Mouse (Mus musculus): Measurements from ENCODE around the gene Slc25a3. TPM values are rescaled to one million over a fixed set of nuclear protein-coding genes. Genes with fewer than 3 reads are reported as not detected.

Gene Slc25a3
- polyA plus RNA-seq, 1 experiment from 2014 or later, result 894 TPM

- Histone ChIP-seq H3K36me3 (ENCODE audit: insufficient read depth, low read length) (peaks cover 11% of the 10 kb centered on the region), H3K4me1 (replicated peaks; ENCODE audit: insufficient read depth, low read length) (no peaks in the 10 kb centered on the region), H3K27me3 (ENCODE audit: insufficient read depth, low read length) (no peaks in the 10 kb centered on the region), H3K27ac (no peak overlapping the region), H3K9me3 (replicated peaks; ENCODE audit: low read length) (no peaks in the 10 kb centered on the region), H3K4me3 (replicated peaks; ENCODE audit: low read depth, low read length) (no peak overlapping the region), H3K9ac (ENCODE audit: low read depth, low read length) (no peak overlapping the region), H3K4me2 (ENCODE audit: low read length) (no peak overlapping the region)
- DNase-seq (ENCODE audit: low spot score), result no peak
- TF ChIP-seq CTCF (IDR thresholded peaks at IDR 0.05; ENCODE audit: low read depth), result no peak
- ATAC-seq (replicated peaks; ENCODE audit: low FRiP score, low read depth), result no peak
- 96% methylated on average over 25 of the region's 25 CpGs for WGBS
These were observed 21.9 kb downstream of the Slc25a3 start for GRCm38 (mm10) chr10:91101936-91102335.

GRCm38 (mm10) chr10:91100101-91100500, 23.8 kb downstream of the Slc25a3 start:
- 89% methylated on average over 1 of the region's 1 CpGs for WGBS

GRCm38 (mm10) chr10:91098056-91098455, 25.8 kb downstream of the Slc25a3 start:
- no peaks in the 10 kb centered on the region for H3K4me1 ChIP-seq (replicated peaks; ENCODE audit: insufficient read depth, low read length)
- no peak overlapping the region for H3K27ac ChIP-seq
- TF ChIP-seq CTCF (IDR thresholded peaks at IDR 0.05; ENCODE audit: low read depth), result no peak
- H3K27me3 ChIP-seq (ENCODE audit: insufficient read depth, low read length), result no peaks in the 10 kb centered on the region
- no peak overlapping the region for H3K4me2 ChIP-seq (ENCODE audit: low read length)
- no peak overlapping the region for H3K4me3 ChIP-seq (replicated peaks; ENCODE audit: low read depth, low read length)
- peaks cover 28% of the 10 kb centered on the region for H3K36me3 ChIP-seq (ENCODE audit: insufficient read depth, low read length)
- H3K9ac ChIP-seq (ENCODE audit: low read depth, low read length), result no peak overlapping the region
- 94% methylated on average over 8 of the region's 8 CpGs for WGBS
- ATAC-seq (replicated peaks; ENCODE audit: low FRiP score, low read depth) (no peak), DNase-seq (ENCODE audit: low spot score) (no peak)
- no peaks in the 10 kb centered on the region for H3K9me3 ChIP-seq (replicated peaks; ENCODE audit: low read length)

More at GRCm38 (mm10) chr10:91100101-91100500, 23.8 kb downstream of the Slc25a3 start:
- no peak overlapping the region for H3K27ac ChIP-seq
- no peaks in the 10 kb centered on the region for H3K27me3 ChIP-seq (ENCODE audit: insufficient read depth, low read length)
- H3K4me2 ChIP-seq (ENCODE audit: low read length), result no peak overlapping the region
- no peak for TF ChIP-seq CTCF (IDR thresholded peaks at IDR 0.05; ENCODE audit: low read depth)
- no peaks in the 10 kb centered on the region for H3K4me1 ChIP-seq (replicated peaks; ENCODE audit: insufficient read depth, low read length)
- H3K36me3 ChIP-seq (ENCODE audit: insufficient read depth, low read length), result peaks cover 19% of the 10 kb centered on the region
- no peak for DNase-seq (ENCODE audit: low spot score)
- H3K9me3 ChIP-seq (replicated peaks; ENCODE audit: low read length), result no peaks in the 10 kb centered on the region
- H3K9ac ChIP-seq (ENCODE audit: low read depth, low read length), result no peak overlapping the region
- no peak overlapping the region for H3K4me3 ChIP-seq (replicated peaks; ENCODE audit: low read depth, low read length)
- ATAC-seq (replicated peaks; ENCODE audit: low FRiP score, low read depth), result no peak

DNA sequence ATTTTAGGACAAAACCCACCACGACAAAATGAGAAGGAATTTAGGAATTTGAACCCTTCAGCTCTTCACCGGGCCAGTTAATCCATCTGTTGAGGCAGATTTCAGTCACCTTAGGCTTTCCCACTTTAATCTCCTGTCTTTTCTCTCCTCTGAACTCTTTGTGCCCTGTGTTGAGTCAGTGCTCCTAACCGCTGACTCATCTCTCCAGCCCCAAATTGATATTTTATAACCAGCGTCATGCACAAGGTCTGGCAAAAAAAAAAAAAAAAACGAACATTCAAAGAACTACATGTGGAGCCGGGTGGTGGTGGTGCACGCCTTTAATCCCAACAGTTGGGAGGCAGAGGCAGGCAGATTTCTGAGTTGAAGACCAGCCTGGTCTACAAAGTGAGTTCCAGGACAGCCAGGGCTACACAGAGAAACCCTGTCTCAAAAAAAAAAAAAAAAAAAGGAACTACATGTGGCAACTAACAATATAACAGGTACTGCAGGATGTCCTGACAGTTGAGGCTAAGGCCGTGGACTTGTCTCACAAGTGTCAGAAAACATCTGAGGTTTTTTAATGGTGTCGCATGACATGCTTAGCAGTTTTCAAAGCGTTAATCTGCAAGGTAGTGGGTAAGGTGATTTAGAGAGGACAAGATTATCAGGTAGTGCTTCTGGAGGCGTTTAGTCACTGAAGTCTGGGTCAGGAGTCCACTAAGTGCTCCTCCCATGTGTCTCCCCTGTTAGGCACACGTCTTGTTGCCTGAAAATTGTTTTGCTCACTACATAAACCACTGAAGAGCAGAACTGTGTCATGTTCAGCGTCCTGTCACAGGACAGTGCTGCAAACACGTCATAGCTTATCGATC, 29.4 kb downstream of the Slc25a3 start:
- Histone ChIP-seq H3K27me3 (ENCODE audit: insufficient read depth, low read length) (no peaks in the 10 kb centered on the region), H3K9me3 (replicated peaks; ENCODE audit: low read length) (no peaks in the 10 kb centered on the region), H3K4me2 (ENCODE audit: low read length) (no peak overlapping the region), H3K9ac (ENCODE audit: low read depth, low read length) (no peak overlapping the region), H3K27ac (no peak overlapping the region), H3K4me3 (replicated peaks; ENCODE audit: low read depth, low read length) (no peak overlapping the region), H3K36me3 (ENCODE audit: insufficient read depth, low read length) (peaks cover 23% of the 10 kb centered on the region; the same call in 1 of the 2 replicates), H3K4me1 (replicated peaks; ENCODE audit: insufficient read depth, low read length) (no peaks in the 10 kb centered on the region)
- ATAC-seq (replicated peaks; ENCODE audit: low FRiP score, low read depth), result no peak
- WGBS, result 84% methylated on average over 15 of the region's 15 CpGs
- no peak for DNase-seq (ENCODE audit: low spot score)
- no peak for TF ChIP-seq CTCF (IDR thresholded peaks at IDR 0.05; ENCODE audit: low read depth)

DNA sequence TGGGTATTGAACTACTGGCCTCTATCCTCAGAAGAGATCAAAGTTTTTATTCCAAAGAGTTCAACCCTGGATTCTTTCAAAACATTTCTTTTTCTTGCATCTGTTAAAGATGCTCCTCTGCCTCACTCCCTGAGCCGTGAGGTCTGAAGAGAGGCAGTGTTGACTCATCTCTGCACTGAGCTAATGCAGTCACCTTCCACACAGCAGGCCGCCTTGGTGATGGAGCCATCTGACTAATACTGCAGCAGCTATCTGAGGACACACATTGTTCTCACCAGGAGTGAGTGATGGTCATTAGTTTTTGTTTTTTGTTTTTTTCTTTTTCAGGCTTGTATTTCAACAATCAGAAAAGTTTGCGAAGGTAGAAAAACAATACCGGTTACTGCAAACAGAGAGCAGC, 31.0 kb downstream of the Slc25a3 start:
- 92% methylated on average over 4 of the region's 4 CpGs for WGBS
- Histone ChIP-seq H3K36me3 (ENCODE audit: insufficient read depth, low read length) (peaks cover 23% of the 10 kb centered on the region; the same call in 1 of the 2 replicates), H3K27ac (no peak overlapping the region), H3K4me2 (ENCODE audit: low read length) (no peak overlapping the region), H3K4me1 (replicated peaks; ENCODE audit: insufficient read depth, low read length) (no peaks in the 10 kb centered on the region), H3K27me3 (ENCODE audit: insufficient read depth, low read length) (no peaks in the 10 kb centered on the region), H3K9ac (ENCODE audit: low read depth, low read length) (no peak overlapping the region), H3K4me3 (replicated peaks; ENCODE audit: low read depth, low read length) (no peak overlapping the region), H3K9me3 (replicated peaks; ENCODE audit: low read length) (no peaks in the 10 kb centered on the region)
- no peak for TF ChIP-seq CTCF (IDR thresholded peaks at IDR 0.05; ENCODE audit: low read depth)
- no peak for ATAC-seq (replicated peaks; ENCODE audit: low FRiP score, low read depth)
- DNase-seq (ENCODE audit: low spot score), result no peak

DNA sequence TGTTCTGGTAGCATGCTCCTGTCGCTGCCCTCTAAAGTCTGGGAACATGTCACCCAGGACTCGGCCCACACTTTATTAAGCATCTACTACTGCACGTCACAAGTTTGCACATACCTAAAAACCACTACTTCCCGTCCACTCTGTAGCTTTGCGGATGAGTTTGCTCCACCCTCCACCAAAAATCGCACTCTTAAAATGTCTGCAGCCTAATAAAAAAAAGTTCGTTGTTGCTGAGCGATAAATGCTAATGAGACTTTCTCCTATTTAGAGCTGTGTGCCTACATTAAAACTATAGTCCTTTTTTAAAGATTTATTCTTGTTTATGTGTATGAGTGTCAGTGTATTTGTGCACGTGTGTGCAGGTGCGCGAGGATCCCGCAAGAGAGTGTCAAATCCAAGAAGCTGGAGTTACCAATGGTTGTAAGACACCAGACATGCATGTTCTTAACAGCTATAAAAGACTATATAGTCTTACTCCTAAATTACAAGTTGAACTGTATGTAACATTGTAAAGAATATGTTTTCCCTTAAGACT, 40.4 kb downstream of the Slc25a3 start:
- Histone ChIP-seq H3K27me3 (ENCODE audit: insufficient read depth, low read length) (no peaks in the 10 kb centered on the region), H3K4me3 (replicated peaks; ENCODE audit: low read depth, low read length) (peak overlapping the region; percentile 89), H3K9ac (ENCODE audit: low read depth, low read length) (peak overlapping the region; percentile 87), H3K4me2 (ENCODE audit: low read length) (peak overlapping the region; percentile 83), H3K4me1 (replicated peaks; ENCODE audit: insufficient read depth, low read length) (no peaks in the 10 kb centered on the region), H3K9me3 (replicated peaks; ENCODE audit: low read length) (no peaks in the 10 kb centered on the region), H3K36me3 (ENCODE audit: insufficient read depth, low read length) (no peaks in the 10 kb centered on the region), H3K27ac (peak overlapping the region; percentile 87)
- ATAC-seq (replicated peaks; ENCODE audit: low FRiP score, low read depth) (peak; percentile 12; the same call in 1 of the 2 replicates), DNase-seq (ENCODE audit: low spot score) (peak; percentile 62)
- no peak for TF ChIP-seq CTCF (IDR thresholded peaks at IDR 0.05; ENCODE audit: low read depth)
- 29% methylated on average over 12 of the region's 12 CpGs for WGBS

Measured in kidney, postnatal 0 days (tissue).